Mouse (Mus musculus) kidney, adult 9 months (tissue): ENCODE results near the gene Tfpt.
"Not testable (repeated sequence)": the region's sequence is repeated elsewhere in the genome, so short reads cannot be mapped to it uniquely, and the experiment has no call there.

Experiments used
- DNase-seq: peaks from one replicate; pipeline ENCODE4 v3.0.0; 2022

Gene Tfpt

DNA sequence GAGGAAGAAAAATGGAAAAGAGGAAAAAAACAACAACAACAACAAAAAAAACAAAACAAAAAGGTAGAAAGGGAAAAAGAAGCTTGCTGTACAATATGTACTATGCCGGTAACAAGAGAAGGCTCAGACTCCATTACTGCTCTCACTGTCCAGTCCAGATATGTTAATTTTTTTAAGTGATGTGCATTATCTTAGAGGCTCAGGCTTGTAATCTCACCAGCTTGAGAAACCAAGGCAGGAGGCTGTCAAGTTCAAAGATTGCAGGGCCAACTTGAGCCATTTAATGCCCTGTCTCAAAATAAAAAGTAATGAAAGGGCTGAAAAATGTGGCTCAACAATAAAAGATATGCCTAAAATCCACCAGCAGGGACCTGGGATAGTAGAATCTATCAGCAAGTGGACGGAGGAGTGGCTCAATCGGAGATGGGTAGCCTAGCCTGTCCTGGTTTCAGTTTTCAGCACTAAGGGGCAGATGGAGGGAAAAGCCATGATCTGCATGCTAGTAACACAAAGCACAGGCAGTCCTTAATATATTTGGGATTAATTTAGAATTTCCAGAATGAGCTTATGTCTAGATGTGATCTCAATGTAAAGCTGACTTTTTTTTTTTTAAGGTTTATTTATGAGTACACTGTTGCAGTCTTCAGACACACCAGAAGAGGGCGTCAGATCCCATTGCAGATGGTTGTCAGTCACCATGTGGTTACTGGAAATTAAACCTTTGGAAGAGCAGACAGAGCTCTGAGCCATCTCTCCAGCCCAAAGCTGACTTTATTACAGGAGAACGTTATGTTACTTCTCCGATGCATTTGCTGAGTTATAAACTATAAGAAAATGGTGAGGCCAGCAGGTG lies 13.1 kb downstream of the Tfpt start:
- no peak for DNase-seq

DNA sequence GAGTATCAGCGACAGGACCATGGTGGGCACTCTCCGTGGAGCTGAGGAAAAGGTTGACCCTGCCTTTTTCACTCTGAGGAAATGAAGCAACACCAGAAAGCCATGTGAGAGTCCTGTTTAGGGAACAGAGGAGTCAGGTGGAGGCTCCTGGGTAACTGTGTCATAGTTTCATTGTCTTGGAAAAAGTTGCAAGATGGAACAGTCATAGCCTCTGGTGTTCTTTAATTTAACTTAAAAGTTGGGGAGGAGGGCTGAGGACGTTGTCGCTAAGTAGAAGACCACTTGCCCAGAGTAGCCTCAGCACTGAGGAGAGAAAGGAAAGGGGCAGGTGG lies 13.7 kb downstream of the Tfpt start, which contains the start of gene Oscar:
Gene Oscar, minus strand, starts transcription at position 101 of the 332 bp plus-strand sequence.
- no peak for DNase-seq

DNA sequence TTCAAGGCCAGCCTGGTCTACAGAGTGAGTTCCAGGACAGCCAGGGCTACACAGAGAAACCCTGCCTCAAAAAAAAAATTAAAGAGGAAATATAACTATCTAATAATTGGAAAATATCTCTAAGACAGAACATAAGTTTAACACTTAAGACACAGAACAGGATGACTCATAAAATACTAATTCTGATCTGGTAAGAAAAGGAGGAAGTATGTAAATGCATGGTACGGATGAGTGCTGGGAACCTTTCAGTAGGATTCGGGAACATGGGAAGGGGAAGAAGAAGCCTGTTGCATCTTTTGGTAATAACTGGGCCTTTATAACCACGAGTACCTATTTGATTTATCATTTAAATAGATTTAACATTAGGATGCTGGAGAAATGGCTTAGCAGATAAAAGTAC lies 15.7 kb downstream of the Tfpt start:
- no peak for DNase-seq

DNA sequence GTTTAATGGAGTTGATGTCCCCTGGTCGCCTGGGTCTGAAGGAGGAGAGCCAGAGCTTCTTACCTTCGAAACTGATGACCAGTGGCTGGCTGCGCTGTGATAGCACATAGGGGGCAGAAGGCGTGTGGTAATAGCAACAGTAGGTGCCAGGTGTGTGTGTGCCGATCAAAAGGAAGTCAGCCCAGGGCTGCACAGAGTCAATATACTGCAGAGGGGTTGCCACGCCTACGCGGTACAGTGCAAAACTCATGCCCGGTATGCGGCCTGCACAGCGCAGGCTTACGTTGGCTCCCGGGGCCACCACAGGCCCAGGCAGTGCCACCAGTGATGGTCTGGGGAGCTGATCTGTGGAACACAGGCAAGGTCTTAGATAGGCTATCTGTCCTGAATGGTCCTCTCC lies 18.7 kb downstream of the Tfpt start:
- DNase-seq = no peak

DNA sequence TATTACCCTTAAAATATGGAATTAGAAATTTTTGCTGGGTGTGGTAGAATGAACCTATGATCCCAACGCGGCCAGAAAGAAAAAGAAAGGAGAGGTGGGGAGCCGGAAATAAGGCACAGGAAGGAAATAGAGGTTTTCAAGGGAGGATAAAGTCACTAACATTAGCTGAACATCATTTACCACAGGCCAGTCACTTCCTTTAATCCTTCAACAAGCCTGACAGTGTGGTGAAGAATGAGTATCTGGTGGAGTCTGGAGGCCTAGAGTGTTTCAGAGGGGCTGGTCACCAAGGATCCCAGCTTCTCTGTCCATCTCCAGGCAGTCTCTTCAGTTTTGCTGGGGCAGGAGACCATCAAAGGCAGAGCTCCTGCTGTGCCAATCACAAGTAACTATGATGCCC lies 19.3 kb downstream of the Tfpt start:
- DNase-seq = no peak

DNA sequence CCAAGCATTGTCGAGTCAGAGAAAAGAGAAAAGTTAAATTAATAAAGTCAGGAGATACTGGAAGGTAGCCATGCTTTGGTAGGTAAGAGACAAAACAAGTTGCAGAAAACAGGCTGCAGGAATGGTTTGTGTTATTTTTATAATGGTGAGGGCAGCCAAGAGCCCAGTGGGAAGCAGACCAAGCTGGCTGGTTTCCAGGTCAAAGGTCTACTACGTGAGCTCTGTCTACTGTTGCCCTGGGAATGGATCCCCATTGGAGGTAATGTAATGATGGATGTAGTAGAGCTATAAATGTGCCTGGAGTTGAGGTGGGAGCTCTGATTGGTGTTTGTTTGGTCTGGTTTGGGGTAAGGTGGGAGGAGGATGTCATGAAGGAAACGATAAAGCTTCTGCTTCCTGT lies 20.6 kb downstream of the Tfpt start:
- peak; percentile 91 for DNase-seq

DNA sequence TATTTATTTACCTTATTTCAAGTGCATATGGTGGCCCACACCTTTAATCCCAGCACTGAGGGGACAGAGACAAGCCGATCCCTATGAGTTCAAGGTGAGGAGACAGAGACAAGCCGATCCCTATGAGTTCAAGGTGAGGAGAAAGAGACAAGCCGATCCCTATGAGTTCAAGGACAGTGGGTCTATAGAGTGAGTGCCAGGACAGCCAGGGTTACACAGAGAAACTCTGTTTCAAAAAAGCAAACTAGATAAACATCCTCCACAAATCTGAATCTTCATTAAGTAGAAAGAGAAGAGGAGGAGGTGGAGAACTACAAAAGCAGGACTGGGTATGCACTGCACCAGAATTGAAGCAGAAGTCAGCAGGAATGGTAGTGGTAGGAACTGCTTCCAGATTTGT lies 21.1 kb downstream of the Tfpt start:
- DNase-seq = no peak

DNA sequence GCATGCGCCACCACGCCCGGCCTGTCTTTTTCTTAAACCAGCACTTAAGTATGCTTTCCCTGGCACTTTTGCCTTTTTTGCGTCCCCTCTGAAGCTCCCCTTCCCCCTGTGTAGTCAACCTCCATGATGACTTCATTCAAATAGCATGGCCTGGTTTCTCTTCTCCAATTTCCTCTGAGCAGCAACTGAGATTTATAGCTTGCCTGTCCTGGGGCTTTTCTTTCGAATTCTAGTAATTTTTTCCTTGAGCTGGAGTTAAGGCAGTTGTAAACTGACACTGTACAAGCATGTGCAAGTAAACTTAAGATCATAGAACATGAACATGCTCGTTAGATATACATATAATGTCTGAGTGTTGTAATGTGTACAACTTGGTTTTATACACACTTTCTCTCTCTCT lies 22.3 kb downstream of the Tfpt start:
- DNase-seq = no peak

DNA sequence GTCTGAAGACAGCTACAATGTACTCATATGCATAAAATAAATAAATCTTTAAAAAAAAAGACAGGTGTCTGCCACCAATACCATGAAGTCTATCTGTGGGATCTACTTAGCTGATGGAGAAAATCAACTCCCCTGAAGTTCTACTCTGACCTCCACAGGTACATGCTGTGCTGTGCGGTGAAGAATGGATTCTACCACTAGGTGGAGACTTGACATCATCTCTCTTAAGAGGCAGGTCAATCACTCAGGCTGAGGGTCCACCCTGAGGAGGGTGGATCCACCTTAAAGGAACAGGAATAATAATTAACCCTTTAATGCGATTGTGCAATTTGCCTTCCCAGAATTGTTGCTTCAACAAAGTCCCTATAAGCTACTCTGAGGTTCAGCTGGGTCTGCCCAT lies 22.9 kb downstream of the Tfpt start:
- DNase-seq = peak; percentile 69

DNA sequence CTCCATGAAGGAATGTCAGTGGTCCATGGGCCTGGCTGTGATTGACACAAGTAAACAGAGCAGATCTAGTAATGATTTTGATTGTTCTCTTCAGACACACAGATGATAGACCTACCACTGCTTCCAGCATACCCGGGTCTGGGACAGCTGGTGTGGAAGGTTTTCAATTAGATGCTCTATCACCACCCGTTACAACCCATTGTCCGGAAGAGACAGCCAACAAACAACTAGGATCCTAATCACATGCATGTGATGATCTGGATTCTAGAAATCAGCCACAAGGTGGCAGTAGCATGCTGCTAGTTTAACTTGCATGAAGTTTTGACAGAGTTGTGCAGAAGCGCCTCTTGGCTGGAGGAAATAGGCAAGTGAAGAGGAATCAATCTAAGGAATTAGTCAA lies 28.6 kb downstream of the Tfpt start:
- peak; percentile 83 for DNase-seq

DNA sequence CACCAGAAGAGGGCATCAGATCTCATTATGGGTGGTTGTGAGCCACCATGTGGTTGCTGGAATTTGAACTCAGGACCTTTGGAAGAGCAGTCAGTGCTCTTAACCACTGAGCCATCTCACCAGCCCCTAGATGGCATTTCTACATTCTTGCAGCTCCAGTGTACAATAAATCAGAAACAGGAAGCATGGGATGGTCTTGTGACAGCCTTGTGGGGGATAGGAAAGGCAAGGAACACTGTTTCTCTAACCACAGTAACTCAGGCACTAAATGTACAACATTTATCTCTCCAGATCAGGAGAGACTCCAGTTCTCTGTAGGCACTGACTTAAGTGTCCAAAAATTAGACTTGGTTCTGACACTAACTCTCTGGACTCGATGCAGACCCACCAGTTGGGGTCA lies 32.0 kb downstream of the Tfpt start:
- not testable (repeated sequence) for DNase-seq

DNA sequence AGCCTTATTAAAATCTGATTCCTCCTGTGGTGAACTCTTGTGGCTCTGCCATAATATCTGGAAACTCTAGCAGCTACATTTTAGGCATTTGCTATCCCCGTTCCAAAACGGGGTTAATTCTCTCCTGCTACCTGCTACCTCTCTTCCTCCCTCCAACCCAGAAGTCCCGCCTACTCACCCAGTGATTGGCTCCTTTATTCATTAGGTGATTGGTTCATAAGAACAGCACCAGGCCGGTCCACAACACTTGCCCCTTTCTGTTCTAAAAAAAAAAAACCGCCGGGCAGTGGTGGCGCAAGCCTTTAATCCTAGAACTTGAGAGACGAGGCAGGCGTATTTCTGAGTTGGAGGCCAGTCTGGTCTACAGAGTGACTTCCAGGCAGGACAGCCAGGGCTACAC lies 34.6 kb downstream of the Tfpt start:
- peak; percentile 70 for DNase-seq

DNA sequence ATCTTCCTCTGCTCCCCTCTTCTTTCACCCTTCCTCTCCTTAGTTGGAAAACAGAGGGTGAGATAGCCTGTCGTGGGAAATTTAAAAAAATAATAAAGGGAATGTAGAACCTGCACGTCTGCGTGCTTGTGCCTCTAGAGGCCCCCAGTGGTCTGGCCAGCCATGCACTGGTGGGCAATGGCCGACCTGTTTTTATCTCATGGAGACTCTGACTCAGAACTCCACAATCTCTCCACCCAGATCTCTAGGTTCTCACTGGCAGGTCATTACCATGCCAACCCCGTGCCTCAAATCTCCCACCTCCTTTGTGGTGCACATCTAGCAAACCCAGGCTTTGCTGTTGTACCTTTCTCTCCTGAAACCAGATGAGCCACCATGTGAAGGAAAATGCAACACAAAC lies 35.0 kb downstream of the Tfpt start:
- no peak for DNase-seq

DNA sequence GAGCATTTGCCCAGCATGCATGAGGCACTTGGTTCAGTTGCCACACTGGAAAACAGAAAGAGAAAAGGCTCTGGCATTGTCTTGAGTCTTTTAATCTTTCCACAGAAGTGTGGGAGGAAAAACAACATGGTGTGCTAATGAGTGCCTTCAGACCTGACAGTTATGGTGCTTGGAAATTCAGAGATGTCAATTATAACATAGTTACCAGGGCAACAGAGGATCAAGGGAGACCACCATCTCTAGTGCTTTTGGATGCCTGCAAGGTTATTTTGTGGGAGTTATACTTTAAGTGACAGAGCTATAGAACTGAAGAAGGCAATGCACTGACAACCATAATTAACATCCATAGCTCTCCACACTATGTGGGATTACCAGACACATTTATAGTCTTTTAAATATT lies 35.9 kb downstream of the Tfpt start:
- no peak for DNase-seq

DNA sequence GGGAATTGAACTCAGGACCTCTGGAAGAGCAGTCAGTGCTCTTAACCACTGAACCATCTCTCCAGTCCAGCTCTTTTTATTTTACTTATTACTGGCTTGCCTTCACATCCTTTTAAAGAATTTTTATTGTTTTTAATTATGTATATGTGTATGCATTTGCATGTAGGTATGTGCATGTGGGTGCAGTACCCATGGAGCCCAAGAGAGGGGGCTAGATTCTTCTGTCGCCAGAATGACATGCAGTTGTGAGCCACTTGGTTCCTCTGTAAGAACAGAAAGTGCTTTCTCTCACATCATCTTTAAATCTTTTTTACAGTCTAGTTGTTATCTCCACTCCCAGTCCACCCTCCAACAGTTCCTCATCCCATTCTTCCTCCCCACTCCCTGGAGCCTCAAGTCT lies 38.2 kb downstream of the Tfpt start:
- no peak for DNase-seq

DNA sequence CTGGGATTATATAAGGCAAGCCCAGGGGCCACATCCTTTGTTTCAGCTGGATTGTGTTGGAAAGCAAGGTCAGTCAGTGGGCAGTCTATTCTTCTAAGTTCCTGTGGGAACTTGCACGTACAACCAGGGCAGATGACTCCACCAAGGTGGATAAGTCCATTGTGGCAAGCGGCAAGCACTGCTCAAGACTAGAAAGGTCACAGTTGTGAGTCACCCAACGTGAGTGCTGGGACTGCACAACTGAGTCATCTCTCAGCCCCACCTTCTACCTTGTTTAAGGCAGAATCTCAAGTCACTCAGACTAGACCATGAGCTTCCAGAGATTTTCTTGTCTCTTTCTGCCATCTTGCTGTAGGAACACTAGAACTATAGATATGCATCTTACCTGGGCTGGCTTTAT lies 39.2 kb downstream of the Tfpt start:
- no peak for DNase-seq

DNA sequence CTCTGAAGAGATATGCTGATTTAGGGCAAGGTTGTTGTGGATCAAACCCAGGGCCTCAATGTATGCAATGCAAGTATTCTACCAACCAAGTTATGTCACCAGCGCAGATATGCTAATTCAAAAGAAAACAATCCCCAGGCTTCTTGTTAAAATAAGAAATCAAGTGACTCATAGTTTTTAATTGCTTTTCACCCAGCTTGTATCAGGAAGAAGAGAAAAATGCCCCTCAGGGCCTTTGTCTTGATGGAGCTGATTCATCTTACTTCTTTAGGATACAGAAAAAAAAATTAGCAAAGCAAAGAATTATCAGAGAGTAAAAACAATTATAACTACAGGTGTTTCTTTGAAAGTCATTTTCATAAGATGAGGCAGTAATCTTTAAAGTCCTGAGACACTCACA lies 42.4 kb downstream of the Tfpt start:
- DNase-seq = no peak

DNA sequence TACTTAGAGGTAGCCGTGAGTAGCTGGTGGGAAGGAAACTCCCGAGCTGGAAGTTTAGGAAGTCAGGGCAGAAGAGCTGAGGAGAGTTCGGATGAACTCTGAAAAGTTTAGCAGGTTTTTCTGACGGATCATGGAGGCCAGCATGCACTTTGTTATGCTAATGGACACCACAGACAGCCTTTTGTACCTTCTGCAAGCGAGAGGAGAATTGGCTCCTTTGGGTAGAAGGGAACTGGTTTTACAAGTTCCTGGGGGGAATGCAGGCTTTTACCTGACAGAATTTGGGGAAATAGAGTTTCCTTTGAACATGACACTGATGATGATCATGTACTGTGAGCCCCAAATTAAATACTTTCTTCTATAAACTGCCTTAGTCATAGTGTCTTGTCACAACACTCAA lies 43.5 kb downstream of the Tfpt start:
- no peak for DNase-seq

DNA sequence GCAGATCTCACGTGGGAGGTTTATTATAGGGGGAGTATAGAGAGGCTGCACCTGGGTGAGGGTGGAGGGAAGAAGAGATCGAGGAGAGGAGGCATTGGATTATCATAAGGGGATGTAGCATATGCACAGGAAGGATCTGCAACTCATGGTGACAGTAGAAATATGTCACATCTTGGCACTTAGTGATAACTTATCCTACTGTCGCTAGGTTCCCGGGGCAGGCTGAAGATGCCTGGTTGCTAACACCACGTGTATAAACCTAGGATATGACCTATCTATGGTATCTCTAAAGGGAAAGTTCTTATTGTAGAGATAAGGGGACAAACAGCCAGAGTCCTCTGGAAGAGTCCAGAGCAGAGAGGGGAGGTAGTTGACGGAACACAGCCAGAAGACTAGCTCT lies 44.0 kb downstream of the Tfpt start:
- DNase-seq = no peak

DNA sequence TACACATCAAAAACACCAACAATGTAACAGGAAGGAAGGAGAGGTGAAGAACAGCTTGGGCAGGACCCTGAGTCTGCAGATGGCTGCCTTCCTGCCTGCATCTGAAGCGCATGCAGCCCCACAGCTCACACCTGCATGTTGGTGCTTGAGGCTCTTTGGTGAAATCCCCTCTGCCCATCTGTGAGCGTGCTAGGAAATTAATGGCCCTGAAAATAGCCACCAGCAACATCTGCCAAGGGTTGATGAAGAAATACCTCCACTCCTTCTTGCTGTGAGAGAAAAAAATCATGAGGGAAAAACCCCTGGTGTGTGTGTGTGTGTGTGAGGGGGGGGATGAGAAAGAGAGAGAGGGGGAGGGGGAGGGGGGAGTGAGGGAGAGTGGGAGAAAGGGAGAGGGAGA lies 49.7 kb downstream of the Tfpt start:
- DNase-seq = no peak

DNA sequence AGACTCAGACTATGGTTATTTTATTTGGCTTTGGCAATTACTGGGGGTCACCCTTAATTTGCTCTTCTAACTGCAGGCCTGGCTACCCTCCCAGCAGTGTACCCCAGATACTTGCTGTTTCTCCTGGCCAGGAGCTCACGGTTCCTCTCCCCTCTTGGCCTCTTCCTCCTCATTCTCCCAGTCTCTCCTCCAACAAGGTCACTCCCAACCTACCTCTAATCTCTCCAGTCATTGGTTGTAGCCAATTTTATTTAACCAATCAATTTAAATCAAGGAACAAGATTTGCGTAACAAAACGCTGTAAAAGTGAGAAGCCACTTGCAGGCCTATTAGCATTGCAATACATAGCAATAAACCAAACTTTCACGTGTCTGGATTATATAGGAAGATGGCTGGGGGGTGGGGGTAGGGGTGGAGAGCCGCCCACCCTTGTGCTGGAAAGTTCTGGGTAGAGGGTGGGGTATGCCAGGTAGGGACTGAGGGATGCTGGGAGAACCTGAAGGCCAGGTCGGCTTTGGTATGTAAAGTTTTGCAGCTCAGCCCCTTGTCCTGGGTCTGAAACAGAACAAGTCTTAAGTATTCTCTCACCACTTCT lies 50.7 kb downstream of the Tfpt start:
- no peak for DNase-seq

DNA sequence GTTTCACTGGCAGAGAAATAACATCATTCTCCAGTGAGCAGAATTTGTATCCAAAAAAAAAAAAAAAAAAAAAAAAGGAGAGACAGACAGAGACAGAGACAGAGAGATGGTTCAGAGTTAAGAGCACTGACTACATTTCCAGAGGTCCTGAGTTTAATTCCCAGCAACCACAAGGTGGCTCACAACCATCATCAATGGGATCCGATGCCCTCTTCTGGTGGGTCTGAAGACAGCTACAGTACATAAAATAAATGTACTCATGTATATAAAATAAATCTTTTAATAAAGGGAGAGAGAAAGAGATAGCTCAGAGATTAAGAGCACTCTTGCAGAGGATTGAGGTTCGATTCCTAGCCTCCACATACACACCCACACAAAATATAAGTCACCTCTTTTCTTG lies 51.5 kb downstream of the Tfpt start:
- no peak for DNase-seq

DNA sequence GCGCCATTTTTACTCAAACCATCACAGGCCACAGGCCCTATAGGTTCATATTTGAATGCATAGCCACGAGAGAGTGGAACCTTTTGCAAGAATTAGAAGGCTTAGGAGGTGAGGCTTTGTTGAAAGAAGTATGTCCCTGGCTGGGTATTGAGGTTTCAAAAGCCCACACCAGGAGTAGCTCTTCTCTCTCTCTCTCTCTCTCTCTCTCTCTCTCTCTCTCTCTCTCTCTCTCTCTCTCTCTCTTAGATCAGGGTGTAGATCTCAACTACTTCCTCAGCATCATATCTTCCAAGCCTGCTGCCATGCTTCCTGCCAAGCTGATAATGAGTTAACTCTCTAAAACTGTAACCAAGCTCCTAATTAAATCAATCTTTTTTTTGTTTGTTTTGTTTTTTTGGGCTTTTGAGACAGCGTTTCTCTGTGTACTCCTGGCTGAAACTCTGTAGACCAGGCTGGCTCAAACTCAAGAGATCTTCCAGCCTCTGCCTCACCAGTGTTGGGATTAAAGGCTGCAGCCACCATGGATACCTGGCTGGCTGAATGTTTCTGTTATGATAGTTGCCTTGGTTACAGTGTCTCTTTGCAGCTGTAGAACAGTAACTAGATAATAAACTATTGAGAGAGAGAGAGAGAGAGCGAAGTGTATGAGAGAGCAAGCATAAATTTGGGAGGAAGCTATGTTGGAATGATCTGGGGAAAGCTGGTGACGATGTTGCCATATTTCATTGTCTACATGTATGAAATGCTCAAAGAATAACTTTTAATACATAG lies 53.2 kb downstream of the Tfpt start:
- no peak for DNase-seq

DNA sequence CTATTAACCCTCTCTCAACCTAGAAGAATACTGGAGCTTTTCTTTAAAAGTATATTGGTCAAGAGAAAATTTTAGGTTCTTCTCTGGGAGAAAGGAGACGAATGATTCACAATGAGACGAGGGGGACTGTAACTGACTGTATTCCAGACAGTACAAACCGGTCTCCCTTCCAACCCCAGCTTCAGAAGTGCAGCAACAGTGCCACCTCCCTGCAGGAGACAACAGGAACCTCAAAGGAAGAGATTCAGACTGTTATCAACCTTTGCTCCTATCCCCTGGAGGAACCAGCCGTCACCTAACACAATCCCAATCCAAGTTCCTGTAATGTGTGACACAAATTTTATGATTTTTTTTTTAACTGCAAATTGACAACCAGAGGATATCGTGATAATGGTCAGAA lies 55.5 kb downstream of the Tfpt start:
- no peak for DNase-seq
